Mouse (Mus musculus) limb, embryonic 10.5 days (tissue): ENCODE results near the gene Tdg. TPM values are rescaled to one million over a fixed set of nuclear protein-coding genes. Genes with fewer than 3 reads are reported as not detected.

Experiments
- DNase-seq: peaks from one replicate; pipeline ENCODE4 v3.0.0-alpha.2; 2017; ENCODE audit warnings: low spot score
- H3K27ac ChIP-seq: fragments of 300-500 bp; sonication (generic); 2 replicates; pipeline ENCODE4 v1.5.1; 2016; ENCODE audit warnings: mild to moderate bottlenecking
- H3K27me3 ChIP-seq: fragments of 300-500 bp; sonication (generic); 2 replicates; pipeline ENCODE4 v1.6.1; 2016; ENCODE audit warnings: low read depth, mild to moderate bottlenecking; ENCODE audit not compliant: poor library complexity, severe bottlenecking
- H3K36me3 ChIP-seq: fragments of 300-500 bp; sonication (generic); 2 replicates; pipeline ENCODE4 v1.6.1; 2016; ENCODE audit warnings: mild to moderate bottlenecking, moderate library complexity
- H3K4me1 ChIP-seq: fragments of 300-500 bp; sonication (generic); 2 replicates; pipeline ENCODE4 v1.6.1; 2016
- H3K4me3 ChIP-seq: fragments of 300-500 bp; sonication (generic); 2 replicates; pipeline ENCODE4 v1.5.1; 2016; ENCODE audit warnings: mild to moderate bottlenecking, moderate library complexity
- H3K9me3 ChIP-seq: fragments of 300-500 bp; sonication (generic); replicated peaks from 2 replicates; pipeline ENCODE4 v1.6.1; 2016; ENCODE audit warnings: mild to moderate bottlenecking
- WGBS: fragments of 180-500 bp; shearing (Covaris S2); methylation state at CpG from one replicate; pipeline ENCODE4 v1.1.7; 2016; 5-methylcytosine and 5-hydroxymethylcytosine counted together
- polyA plus RNA-seq: library from polyadenylated mRNA; unstranded; fragments of >200 nt; fragmentation: Nextera tagmentation; extraction: Ambion mirVana; gene quantifications from 2 replicates; pipeline ENCODE4 v1.2.1, GENCODE M21; 2016

The Tdg gene
- polyA plus RNA-seq, 1 experiment from 2014 or later: 264 TPM

GRCm38 (mm10) chr10:82670205-82670604 lies 40.6 kb downstream of the Tdg start:
- Histone ChIP-seq H3K4me3 (no peak overlapping the region), H3K27ac (no peak overlapping the region), H3K4me1 (peaks cover 5% of the 10 kb centered on the region; the same call in 1 of the 2 replicates), H3K36me3 (no peaks in the 10 kb centered on the region), H3K9me3 (no peaks in the 10 kb centered on the region), H3K27me3 (no peaks in the 10 kb centered on the region)
- DNase-seq: no peak
- 83% methylated on average over 6 of the region's 6 CpGs for WGBS

- DNase-seq: no peak
- WGBS: 87% methylated on average over 6 of the region's 6 CpGs
- Histone ChIP-seq H3K27ac (no peak overlapping the region), H3K9me3 (no peaks in the 10 kb centered on the region), H3K27me3 (no peaks in the 10 kb centered on the region), H3K36me3 (no peaks in the 10 kb centered on the region), H3K4me1 (no peaks in the 10 kb centered on the region), H3K4me3 (no peak overlapping the region)
These were observed 47.3 kb downstream of the Tdg start for GRCm38 (mm10) chr10:82676949-82677348.

DNA sequence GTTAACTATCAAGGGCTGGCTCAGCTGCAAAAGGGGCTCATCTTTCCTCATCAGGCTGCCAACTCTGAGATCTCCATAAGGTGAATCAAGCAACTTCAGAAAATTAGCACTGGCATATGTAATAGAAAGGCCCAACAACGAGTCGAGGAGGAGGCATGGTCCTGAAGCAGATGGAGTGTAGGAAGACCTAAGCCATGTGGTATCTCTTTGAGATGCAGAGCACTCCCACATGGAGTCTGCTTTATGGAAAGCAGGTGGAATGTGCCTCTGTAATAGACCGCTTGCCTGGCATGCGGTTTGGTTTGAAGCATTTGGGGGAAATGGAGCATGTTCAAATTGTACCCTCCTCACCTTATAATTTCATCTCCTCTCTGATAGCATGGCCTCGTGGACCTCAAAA lies 51.1 kb downstream of the Tdg start:
- H3K9me3 ChIP-seq: no peaks in the 10 kb centered on the region
- H3K27me3 ChIP-seq: no peaks in the 10 kb centered on the region
- no peak for DNase-seq
- H3K4me3 ChIP-seq: no peak overlapping the region
- WGBS: 94% methylated on average over 5 of the region's 5 CpGs
- H3K36me3 ChIP-seq: no peaks in the 10 kb centered on the region
- H3K4me1 ChIP-seq: no peaks in the 10 kb centered on the region
- H3K27ac ChIP-seq: no peak overlapping the region

GRCm38 (mm10) chr10:82681639-82682038 lies 52.0 kb downstream of the Tdg start:
- WGBS: 83% methylated on average over 7 of the region's 7 CpGs

GRCm38 (mm10) chr10:82685440-82685839 lies 55.8 kb downstream of the Tdg start:
- 66% methylated on average over 2 of the region's 2 CpGs for WGBS

More at GRCm38 (mm10) chr10:82681639-82682038, 52.0 kb downstream of the Tdg start:
- no peaks in the 10 kb centered on the region for H3K27me3 ChIP-seq
- H3K4me3 ChIP-seq: no peak overlapping the region
- no peaks in the 10 kb centered on the region for H3K36me3 ChIP-seq
- no peaks in the 10 kb centered on the region for H3K4me1 ChIP-seq
- H3K27ac ChIP-seq: no peak overlapping the region
- no peak for DNase-seq
- no peaks in the 10 kb centered on the region for H3K9me3 ChIP-seq

GRCm38 (mm10) chr10:82689681-82690211 lies 60.1 kb downstream of the Tdg start:
- no peaks in the 10 kb centered on the region for H3K27me3 ChIP-seq
- WGBS: 80% methylated on average over 7 of the region's 7 CpGs
- H3K27ac ChIP-seq: peak overlapping the region; percentile 85; the same call in 1 of the 2 replicates
- peak overlapping the region; percentile 43 for H3K4me3 ChIP-seq
- no peaks in the 10 kb centered on the region for H3K9me3 ChIP-seq
- no peaks in the 10 kb centered on the region for H3K36me3 ChIP-seq
- DNase-seq: no peak
- peaks cover 17% of the 10 kb centered on the region for H3K4me1 ChIP-seq

More at GRCm38 (mm10) chr10:82685440-82685839, 55.8 kb downstream of the Tdg start:
- H3K9me3 ChIP-seq: no peaks in the 10 kb centered on the region
- no peaks in the 10 kb centered on the region for H3K36me3 ChIP-seq
- peaks cover 7% of the 10 kb centered on the region for H3K4me1 ChIP-seq
- DNase-seq: no peak
- no peaks in the 10 kb centered on the region for H3K27me3 ChIP-seq
- no peak overlapping the region for H3K27ac ChIP-seq
- no peak overlapping the region for H3K4me3 ChIP-seq

GRCm38 (mm10) chr10:82690494-82690893 lies 60.9 kb downstream of the Tdg start, which contains the start of gene Glt8d2:
Glt8d2 (minus strand) TSS chr10:82690650.
- Histone ChIP-seq H3K4me1 (peaks cover 17% of the 10 kb centered on the region), H3K9me3 (no peaks in the 10 kb centered on the region), H3K27me3 (no peaks in the 10 kb centered on the region), H3K36me3 (no peaks in the 10 kb centered on the region), H3K27ac (peak within 1 kb of the TSS; percentile 85), H3K4me3 (peak within 1 kb of the TSS; percentile 43)
- peak; percentile 84 for DNase-seq
- WGBS: 1% methylated on average over 14 of the region's 14 CpGs

DNA sequence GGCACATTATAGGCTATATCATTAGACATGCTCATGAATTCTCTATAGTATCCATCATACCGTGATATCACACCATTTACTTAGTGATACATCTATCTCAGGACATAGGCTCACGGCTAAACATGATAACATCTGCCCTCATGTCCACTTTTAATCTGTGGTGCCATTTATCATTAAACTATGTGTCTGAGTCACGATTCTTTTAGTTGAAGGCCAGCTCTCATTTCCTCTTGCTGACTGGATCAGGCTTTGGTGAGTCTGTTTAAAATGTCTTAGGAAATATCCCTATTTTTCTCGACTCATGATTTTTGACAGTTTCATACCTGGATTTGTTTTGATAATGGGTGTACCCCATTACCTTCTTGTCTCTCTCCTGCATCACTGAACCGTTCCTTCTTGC lies 66.3 kb downstream of the Tdg start, which contains the start of gene Hcfc2:
Hcfc2 (plus strand) TSS at position 205 of the 400 bp plus-strand sequence.
- Histone ChIP-seq H3K27me3 (no peaks in the 10 kb centered on the region), H3K4me1 (peaks cover 19% of the 10 kb centered on the region), H3K4me3 (no peak within 1 kb of the TSS), H3K27ac (no peak within 1 kb of the TSS), H3K36me3 (no peaks in the 10 kb centered on the region), H3K9me3 (no peaks in the 10 kb centered on the region)
- DNase-seq: no peak
- WGBS: 85% methylated on average over 5 of the region's 5 CpGs

DNA sequence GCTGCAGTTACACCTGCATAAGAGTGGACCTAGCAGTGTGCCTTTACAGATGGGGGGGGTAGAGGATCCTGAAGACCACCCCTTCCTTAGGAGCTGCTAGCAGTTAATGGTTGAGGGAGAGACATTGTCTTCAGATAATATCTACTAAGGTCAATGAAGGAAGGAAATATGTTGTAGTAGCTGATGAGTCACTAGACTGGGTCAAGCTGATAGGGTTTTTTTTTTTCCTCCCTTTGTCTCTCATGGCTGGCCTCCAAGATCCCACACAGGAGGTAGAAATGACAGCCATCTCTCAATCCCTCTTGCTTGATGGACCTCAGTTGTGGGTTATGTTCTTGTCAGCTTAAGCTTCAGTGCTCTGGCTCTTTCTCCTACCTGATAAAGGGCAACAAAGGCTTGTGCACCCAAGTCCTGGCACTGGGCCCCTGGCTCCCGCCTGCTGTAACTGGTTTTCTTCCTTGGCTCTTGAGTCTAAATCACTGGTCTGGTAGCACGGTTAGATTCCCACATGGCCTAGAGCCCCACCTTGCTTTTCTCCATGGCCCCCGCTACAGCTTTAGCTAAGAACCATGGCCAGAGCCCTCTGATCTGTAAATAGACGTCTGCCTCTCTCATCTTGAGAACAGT lies 66.9 kb downstream of the Tdg start:
- WGBS: 75% methylated on average over 4 of the region's 4 CpGs
- peaks cover 15% of the 10 kb centered on the region for H3K4me1 ChIP-seq
- H3K27ac ChIP-seq: no peak overlapping the region

GRCm38 (mm10) chr10:82697305-82697898 lies 67.8 kb downstream of the Tdg start:
- WGBS: 85% methylated on average over 3 of the region's 3 CpGs
- Histone ChIP-seq H3K27ac (no peak overlapping the region), H3K36me3 (peaks cover 10% of the 10 kb centered on the region), H3K4me1 (peaks cover 15% of the 10 kb centered on the region), H3K27me3 (no peaks in the 10 kb centered on the region), H3K9me3 (no peaks in the 10 kb centered on the region), H3K4me3 (no peak overlapping the region)
- DNase-seq: no peak

More for the DNA sequence above, 66.9 kb downstream of the Tdg start:
- Histone ChIP-seq H3K4me3 (no peak overlapping the region), H3K9me3 (no peaks in the 10 kb centered on the region), H3K27me3 (no peaks in the 10 kb centered on the region), H3K36me3 (peaks cover 5% of the 10 kb centered on the region)
- no peak for DNase-seq

GRCm38 (mm10) chr10:82698712-82699261 lies 69.2 kb downstream of the Tdg start:
- peak overlapping the region; percentile 90 for H3K27ac ChIP-seq
- peaks cover 10% of the 10 kb centered on the region for H3K36me3 ChIP-seq
- H3K4me1 ChIP-seq: peaks cover 15% of the 10 kb centered on the region
- no peaks in the 10 kb centered on the region for H3K9me3 ChIP-seq
- WGBS: 2% methylated on average over 42 of the region's 42 CpGs
- H3K4me3 ChIP-seq: peak overlapping the region; percentile 92
- peak; percentile 93 for DNase-seq
- H3K27me3 ChIP-seq: no peaks in the 10 kb centered on the region

- H3K4me1 ChIP-seq: peaks cover 15% of the 10 kb centered on the region
- peaks cover 13% of the 10 kb centered on the region for H3K36me3 ChIP-seq
- H3K4me3 ChIP-seq: peak overlapping the region; percentile 92
- no peaks in the 10 kb centered on the region for H3K9me3 ChIP-seq
- no peak for DNase-seq
- no peaks in the 10 kb centered on the region for H3K27me3 ChIP-seq
- peak overlapping the region; percentile 90 for H3K27ac ChIP-seq
- under 1% methylated on average over 59 of the region's 59 CpGs for WGBS
These were observed 69.8 kb downstream of the Tdg start for GRCm38 (mm10) chr10:82699296-82699941.
